Mouse (Mus musculus) embryonic facial prominence, embryonic 12.5 days (tissue): ENCODE results near the gene Kif5c. TPM values are rescaled to one million over a fixed set of nuclear protein-coding genes. Genes with fewer than 3 reads are reported as not detected.

Experiments
- ATAC-seq: fragments of 200-750 bp; cut with Nextera tagmentation; 2 replicates; pipeline ENCODE4 v1.8.0; 2017; ENCODE audit not compliant: insufficient number of reproducible peaks, insufficient read depth, low FRiP score, low TSS enrichment
- H3K27ac ChIP-seq: fragments of 300-500 bp; sonication (generic); 2 replicates; pipeline ENCODE4 v1.5.1; 2016; ENCODE audit warnings: mild to moderate bottlenecking
- H3K27me3 ChIP-seq: fragments of 300-500 bp; sonication (generic); 2 replicates; pipeline ENCODE4 v1.6.1; 2016; ENCODE audit warnings: mild to moderate bottlenecking, moderate library complexity
- H3K36me3 ChIP-seq: fragments of 300-500 bp; sonication (generic); 2 replicates; pipeline ENCODE4 v1.6.1; 2016; ENCODE audit warnings: mild to moderate bottlenecking
- H3K4me1 ChIP-seq: fragments of 300-500 bp; sonication (generic); 2 replicates; pipeline ENCODE4 v1.6.1; 2016
- H3K4me2 ChIP-seq: fragments of 300-500 bp; sonication (generic); replicated peaks from 2 replicates; pipeline ENCODE4 v1.6.1; 2016; ENCODE audit warnings: mild to moderate bottlenecking, moderate library complexity
- H3K4me3 ChIP-seq: fragments of 300-500 bp; sonication (generic); 2 replicates; pipeline ENCODE4 v1.5.1; 2016; ENCODE audit warnings: mild to moderate bottlenecking
- H3K9ac ChIP-seq: fragments of 300-500 bp; sonication (generic); 2 replicates; pipeline ENCODE4 v1.6.1; 2016; ENCODE audit warnings: mild to moderate bottlenecking, moderate library complexity
- H3K9me3 ChIP-seq: fragments of 300-500 bp; sonication (generic); 2 replicates; pipeline ENCODE4 v1.6.1; 2016; ENCODE audit warnings: mild to moderate bottlenecking, moderate library complexity
- WGBS: fragments of 180-500 bp; shearing (Covaris S2); methylation state at CpG from one replicate; pipeline ENCODE4 v1.1.7; 2016; 5-methylcytosine and 5-hydroxymethylcytosine counted together
- polyA plus RNA-seq: library from polyadenylated mRNA; unstranded; fragments of >200 nt; fragmentation: Nextera tagmentation; extraction: Ambion mirVana; gene quantifications from 2 replicates; pipeline ENCODE4 v1.2.1, GENCODE M21; 2016

Gene Kif5c
- polyA plus RNA-seq, 1 experiment from 2014 or later, result 25.9 TPM

- Histone ChIP-seq H3K4me1 (peaks cover 8% of the 10 kb centered on the region), H3K27me3 (no peaks in the 10 kb centered on the region), H3K27ac (no peak overlapping the region), H3K4me3 (no peak overlapping the region), H3K36me3 (no peaks in the 10 kb centered on the region), H3K9me3 (no peaks in the 10 kb centered on the region), H3K4me2 (no peak overlapping the region), H3K9ac (no peak overlapping the region)
- no peak for ATAC-seq
Measured at GRCm38 (mm10) chr2:49592926-49593325, 26.2 kb upstream of the Kif5c start.

DNA sequence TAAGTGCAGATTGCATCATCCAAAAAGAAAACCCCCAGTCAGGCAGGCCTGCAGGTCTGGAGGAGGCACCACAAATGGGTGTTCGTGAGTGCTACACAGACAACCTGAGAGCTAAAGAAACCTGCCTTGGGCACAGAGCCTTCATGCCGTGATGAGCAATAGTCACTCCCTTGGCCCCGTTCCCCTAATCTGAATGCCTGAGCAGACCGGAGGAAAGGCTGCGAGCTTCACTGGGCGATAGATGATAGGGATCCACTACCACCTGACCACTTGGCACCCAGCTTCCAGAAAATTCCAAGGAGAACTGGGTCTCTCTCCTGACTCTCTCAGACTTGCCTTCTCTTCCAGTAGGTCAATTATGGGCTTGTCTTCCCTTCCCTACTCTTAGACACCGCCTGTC, 24.2 kb upstream of the Kif5c start:
- no peak overlapping the region for H3K4me3 ChIP-seq
- H3K27me3 ChIP-seq, result no peaks in the 10 kb centered on the region
- no peak overlapping the region for H3K9ac ChIP-seq
- 89% methylated on average over 7 of the region's 7 CpGs for WGBS
- H3K27ac ChIP-seq, result no peak overlapping the region
- H3K36me3 ChIP-seq, result no peaks in the 10 kb centered on the region
- no peaks in the 10 kb centered on the region for H3K9me3 ChIP-seq
- no peak overlapping the region for H3K4me2 ChIP-seq
- no peak for ATAC-seq
- H3K4me1 ChIP-seq, result peaks cover 8% of the 10 kb centered on the region

DNA sequence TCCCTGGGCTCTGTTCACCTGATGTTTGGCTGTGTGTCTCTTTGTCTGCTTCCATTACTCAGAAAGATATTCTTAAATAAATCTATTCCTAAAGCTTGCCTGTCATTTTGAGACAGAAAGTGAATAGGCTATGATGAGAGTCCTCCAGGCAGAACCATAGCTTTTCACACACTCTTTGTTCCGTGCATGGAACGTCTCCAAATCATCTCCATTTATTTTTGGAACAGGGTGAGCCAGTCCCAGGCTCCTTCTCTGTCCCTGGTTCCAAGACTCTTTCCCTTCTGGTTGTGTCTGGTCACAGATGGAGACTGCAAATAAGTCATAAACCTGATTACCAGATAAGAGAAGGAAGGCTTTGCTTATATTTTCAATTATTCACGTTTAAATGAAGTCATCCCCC, 22.8 kb upstream of the Kif5c start:
- H3K27ac ChIP-seq, result no peak overlapping the region
- no peak overlapping the region for H3K4me2 ChIP-seq
- 87% methylated on average over 3 of the region's 3 CpGs for WGBS
- no peaks in the 10 kb centered on the region for H3K9me3 ChIP-seq
- H3K9ac ChIP-seq, result no peak overlapping the region
- no peaks in the 10 kb centered on the region for H3K27me3 ChIP-seq
- peaks cover 8% of the 10 kb centered on the region for H3K4me1 ChIP-seq
- H3K4me3 ChIP-seq, result no peak overlapping the region
- ATAC-seq, result no peak
- no peaks in the 10 kb centered on the region for H3K36me3 ChIP-seq

DNA sequence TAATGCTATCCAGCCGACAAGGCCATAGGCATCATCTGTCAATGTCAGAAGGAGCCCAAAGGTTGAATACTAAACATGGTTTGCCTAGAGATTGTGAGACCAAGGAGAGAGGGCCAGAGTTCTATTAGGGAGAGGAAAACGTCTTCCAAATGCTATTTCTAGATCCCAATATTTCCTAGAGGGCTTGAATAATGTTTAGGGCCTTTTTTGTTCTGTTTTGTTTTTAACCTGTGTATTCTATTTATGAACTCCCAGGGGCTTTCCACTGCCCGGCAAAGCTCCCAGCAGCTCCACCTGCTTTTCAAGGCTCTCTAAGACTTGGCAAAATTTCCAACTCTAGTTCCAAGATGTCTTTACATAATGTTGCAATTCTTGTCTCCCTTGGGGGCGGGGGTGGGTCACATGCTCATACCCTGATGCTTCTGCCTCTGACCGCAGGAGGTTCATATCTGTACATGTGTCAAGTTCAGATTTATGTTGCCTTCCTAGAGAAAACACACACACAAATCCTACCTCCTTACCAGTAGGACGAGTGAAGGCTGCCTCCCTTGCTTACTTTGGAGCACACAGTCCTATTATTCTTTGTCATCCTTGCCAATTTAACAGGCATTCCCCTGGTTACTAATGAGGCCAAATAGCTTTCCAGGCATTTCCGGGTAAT, 18.9 kb upstream of the Kif5c start:
- Histone ChIP-seq H3K9me3 (no peaks in the 10 kb centered on the region), H3K9ac (no peak overlapping the region), H3K4me2 (no peak overlapping the region), H3K36me3 (no peaks in the 10 kb centered on the region), H3K4me3 (no peak overlapping the region), H3K27ac (no peak overlapping the region), H3K4me1 (no peaks in the 10 kb centered on the region), H3K27me3 (no peaks in the 10 kb centered on the region)
- no peak for ATAC-seq
- WGBS, result 52% methylated on average over 7 of the region's 7 CpGs

DNA sequence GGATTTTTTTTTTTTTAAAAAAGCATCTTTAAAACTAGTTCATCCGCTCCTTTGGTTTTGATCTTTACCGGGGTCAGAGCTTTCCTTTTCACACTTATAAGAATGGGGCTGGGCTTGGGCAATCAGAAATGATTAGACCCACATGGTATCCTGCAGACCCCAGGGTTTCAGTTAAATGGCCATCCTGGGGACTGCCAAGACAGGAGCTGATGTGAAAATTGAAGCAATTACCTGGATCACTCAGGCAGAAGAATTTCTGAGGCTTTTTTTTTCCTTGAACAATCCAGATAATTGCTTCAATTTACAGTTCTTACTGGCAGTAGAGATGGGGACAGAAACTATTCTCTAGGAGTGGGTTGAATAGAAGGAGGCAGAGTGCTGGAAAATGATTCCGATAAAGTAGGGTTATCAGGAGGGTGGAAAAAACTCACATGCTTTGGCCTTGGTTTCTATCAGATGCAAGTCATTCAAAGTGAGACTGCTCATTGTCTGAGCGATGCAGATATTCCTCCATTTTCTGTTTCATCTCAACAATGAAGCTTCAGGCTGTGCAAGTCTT, 16.2 kb upstream of the Kif5c start:
- 47% methylated on average over 4 of the region's 4 CpGs for WGBS
- no peak for ATAC-seq
- Histone ChIP-seq H3K36me3 (no peaks in the 10 kb centered on the region), H3K4me2 (no peak overlapping the region), H3K9me3 (no peaks in the 10 kb centered on the region), H3K4me1 (no peaks in the 10 kb centered on the region), H3K4me3 (no peak overlapping the region), H3K9ac (no peak overlapping the region), H3K27me3 (no peaks in the 10 kb centered on the region), H3K27ac (no peak overlapping the region)

DNA sequence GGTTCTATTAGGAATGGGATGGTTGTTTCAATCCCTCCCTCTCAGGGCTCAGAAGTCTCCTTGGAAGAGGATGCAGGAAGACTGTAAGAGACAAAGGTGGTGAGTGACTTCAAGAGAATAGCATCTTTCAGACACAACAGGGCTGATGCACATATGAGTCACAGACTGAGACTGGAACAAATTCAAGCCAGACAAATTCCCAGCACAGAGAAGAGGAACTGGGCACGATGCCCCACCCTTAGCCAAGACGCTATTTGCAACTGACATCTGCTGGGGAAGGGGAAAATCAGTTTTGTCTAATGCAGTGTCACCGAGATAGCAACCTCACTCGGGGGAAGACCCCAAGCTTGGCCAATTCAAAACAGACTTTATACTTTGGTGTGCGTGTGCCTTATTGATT, 9.5 kb upstream of the Kif5c start:
- Histone ChIP-seq H3K9ac (no peak overlapping the region), H3K36me3 (no peaks in the 10 kb centered on the region), H3K27me3 (0 out of 2 replicates have a peak, but pooled peaks cover 2% of the 10 kb centered on the region), H3K4me1 (no peaks in the 10 kb centered on the region), H3K27ac (no peak overlapping the region), H3K9me3 (no peaks in the 10 kb centered on the region), H3K4me3 (no peak overlapping the region), H3K4me2 (no peak overlapping the region)
- ATAC-seq, result no peak
- 65% methylated on average over 5 of the region's 5 CpGs for WGBS

DNA sequence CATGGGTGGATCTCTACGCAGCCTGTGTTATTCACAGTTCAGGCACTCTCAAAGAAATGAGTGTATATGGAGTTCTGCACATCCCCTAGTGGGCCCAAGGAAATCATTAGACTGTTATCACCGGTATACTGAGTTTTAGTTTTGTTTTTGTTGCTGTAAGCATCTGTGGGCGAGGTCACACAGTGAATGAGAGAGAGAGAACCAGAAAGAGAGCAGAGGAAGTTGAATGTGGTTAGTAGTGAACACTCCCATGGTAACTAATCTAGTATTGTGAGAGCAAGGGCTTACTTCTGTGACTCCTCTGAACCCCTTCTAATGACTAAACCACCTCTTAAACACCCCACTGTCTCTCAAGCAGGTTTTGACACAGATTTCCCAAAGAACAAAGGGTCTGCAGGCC, 2.3 kb upstream of the Kif5c start:
- no peaks in the 10 kb centered on the region for H3K9me3 ChIP-seq
- no peak overlapping the region for H3K9ac ChIP-seq
- H3K4me2 ChIP-seq, result no peak overlapping the region
- H3K27me3 ChIP-seq, result no peaks in the 10 kb centered on the region
- H3K4me3 ChIP-seq, result no peak overlapping the region
- H3K27ac ChIP-seq, result no peak overlapping the region
- no peaks in the 10 kb centered on the region for H3K36me3 ChIP-seq
- WGBS, result 79% methylated on average over 3 of the region's 3 CpGs
- peaks cover 10% of the 10 kb centered on the region; the same call in 1 of the 2 replicates for H3K4me1 ChIP-seq
- ATAC-seq, result no peak

- Histone ChIP-seq H3K36me3 (no peaks in the 10 kb centered on the region), H3K9me3 (no peaks in the 10 kb centered on the region), H3K9ac (peak overlapping the region; percentile 79), H3K4me3 (peak overlapping the region; percentile 89), H3K4me1 (peaks cover 10% of the 10 kb centered on the region; the same call in 1 of the 2 replicates), H3K27ac (peak overlapping the region; percentile 60; the same call in 1 of the 2 replicates), H3K27me3 (no peaks in the 10 kb centered on the region), H3K4me2 (peak overlapping the region; percentile 85)
- WGBS, result under 1% methylated on average over 33 of the region's 33 CpGs
- peak; percentile 32 for ATAC-seq
Measured at GRCm38 (mm10) chr2:49619719-49620522, 823 bp downstream of the Kif5c start.

- ATAC-seq, result peak; percentile 25; the same call in 1 of the 2 replicates
- 8% methylated on average over 14 of the region's 14 CpGs for WGBS
Measured at GRCm38 (mm10) chr2:49620626-49621117, 1.6 kb downstream of the Kif5c start.

GRCm38 (mm10) chr2:49621234-49621633, 2.1 kb downstream of the Kif5c start:
- no peaks in the 10 kb centered on the region for H3K27me3 ChIP-seq
- 41% methylated on average over 1 of the region's 1 CpGs for WGBS
- no peak overlapping the region for H3K27ac ChIP-seq
- H3K9ac ChIP-seq, result no peak overlapping the region
- H3K4me3 ChIP-seq, result peak overlapping the region; percentile 89; the same call in 1 of the 2 replicates
- peak overlapping the region; percentile 85 for H3K4me2 ChIP-seq
- no peaks in the 10 kb centered on the region for H3K9me3 ChIP-seq
- H3K36me3 ChIP-seq, result no peaks in the 10 kb centered on the region
- no peak for ATAC-seq
- peaks cover 10% of the 10 kb centered on the region; the same call in 1 of the 2 replicates for H3K4me1 ChIP-seq

More at GRCm38 (mm10) chr2:49620626-49621117, 1.6 kb downstream of the Kif5c start:
- Histone ChIP-seq H3K36me3 (no peaks in the 10 kb centered on the region), H3K9ac (peak overlapping the region; percentile 79), H3K27me3 (no peaks in the 10 kb centered on the region), H3K4me1 (peaks cover 10% of the 10 kb centered on the region; the same call in 1 of the 2 replicates), H3K9me3 (no peaks in the 10 kb centered on the region), H3K4me2 (peak overlapping the region; percentile 85), H3K27ac (no peak overlapping the region), H3K4me3 (peak overlapping the region; percentile 89)

DNA sequence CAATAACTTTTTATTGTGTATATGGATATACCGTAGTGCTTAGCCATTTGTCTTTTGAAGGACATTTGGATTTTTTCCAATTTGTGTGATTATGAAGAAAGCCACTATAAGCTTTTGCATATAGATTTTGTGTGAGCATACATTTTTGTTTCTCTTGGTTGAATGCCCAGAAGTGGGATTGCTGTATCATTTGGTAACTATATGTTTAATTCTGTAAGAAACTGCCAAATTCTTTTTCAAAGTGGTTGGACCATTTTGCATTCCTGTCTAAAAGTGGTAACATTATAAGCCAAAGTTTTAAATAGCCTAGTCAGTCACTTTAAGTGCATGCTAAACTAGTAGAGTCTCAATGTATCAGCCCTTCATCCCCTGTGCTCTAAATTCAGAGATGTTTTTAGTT, 6.5 kb downstream of the Kif5c start:
- H3K27me3 ChIP-seq, result no peaks in the 10 kb centered on the region
- no peak for ATAC-seq
- no peaks in the 10 kb centered on the region for H3K9me3 ChIP-seq
- no peak overlapping the region for H3K4me2 ChIP-seq
- H3K9ac ChIP-seq, result no peak overlapping the region
- no peak overlapping the region for H3K27ac ChIP-seq
- peaks cover 16% of the 10 kb centered on the region; the same call in 1 of the 2 replicates for H3K4me1 ChIP-seq
- 74% methylated on average over 1 of the region's 1 CpGs for WGBS
- H3K36me3 ChIP-seq, result 0 out of 2 replicates have a peak, but pooled peaks cover 3% of the 10 kb centered on the region
- H3K4me3 ChIP-seq, result no peak overlapping the region
